Mouse (Mus musculus) activated CD4-positive, CD25-positive, alpha-beta regulatory T cell, adult 4 months (primary cell): ENCODE measurements at regions not wholly inside any gene's neighbourhood (a gene's known extent, or its start where the extent isn't known, plus 50 kb on each side); places are given as distances from the start of the nearest gene placed in this dataset.

Experiments used
- ATAC-seq: one replicate; pipeline ENCODE4 v1.8.0; 2017

GRCm38 (mm10) chr6:135629236-135629635, 266.9 kb downstream of the Emp1 start:
- no peak for ATAC-seq

DNA sequence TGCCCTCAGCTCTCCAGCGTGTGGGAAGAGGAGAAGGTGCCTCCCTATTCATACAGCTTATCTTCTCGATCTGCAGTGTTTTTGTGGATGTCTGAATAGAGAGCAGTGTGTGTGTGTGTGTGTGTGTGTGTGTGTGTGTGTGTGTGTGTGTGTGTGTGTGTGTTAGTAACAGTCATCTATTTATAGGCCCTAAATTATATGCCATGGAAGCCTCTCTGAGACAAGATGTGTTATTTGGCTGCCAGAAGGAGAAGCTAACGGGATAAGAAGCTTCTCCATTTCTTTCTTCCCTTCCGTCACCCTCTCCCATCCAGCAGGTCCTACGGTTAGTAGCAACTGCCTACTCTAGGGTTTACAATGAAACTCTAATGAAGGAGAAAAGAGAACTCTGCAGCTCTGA, 270.3 kb downstream of the Emp1 start:
- no peak for ATAC-seq

- ATAC-seq, result no peak
Observed at GRCm38 (mm10) chr6:135636648-135637047, 274.3 kb downstream of the Emp1 start.

- ATAC-seq, result no peak
Observed at GRCm38 (mm10) chr6:135642711-135643110, 280.4 kb downstream of the Emp1 start.

- no peak for ATAC-seq
Observed at GRCm38 (mm10) chr6:135646177-135646576, 283.8 kb downstream of the Emp1 start.

DNA sequence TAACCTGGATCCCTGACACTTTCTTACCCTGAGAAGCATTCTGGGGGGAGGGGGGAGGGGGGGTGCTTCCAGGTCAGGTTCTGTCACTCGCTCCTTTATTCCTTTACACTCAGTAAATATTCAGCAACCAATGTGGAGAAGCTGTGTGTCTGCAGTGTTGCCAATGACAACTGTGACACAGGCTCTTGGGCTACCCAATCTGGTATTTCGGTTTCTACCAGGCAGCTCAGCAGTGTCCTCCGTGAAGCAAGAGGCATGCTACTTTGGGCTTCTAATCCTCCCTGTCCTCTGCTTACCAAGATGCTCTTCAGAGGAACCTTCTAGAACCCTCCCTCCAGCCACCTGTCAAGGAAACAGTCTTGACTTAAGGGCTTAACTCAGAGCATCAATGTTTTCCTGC, 290.7 kb downstream of the Emp1 start:
- ATAC-seq, result no peak

- ATAC-seq, result no peak
Observed at GRCm38 (mm10) chr6:135662386-135662785, 300.0 kb downstream of the Emp1 start.

GRCm38 (mm10) chr6:135662801-135663537, 300.6 kb downstream of the Emp1 start:
- ATAC-seq, result no peak
